14 mouse cellular contexts compared by ENCODE assay signal in genomic region chr11:93515566-93515965, GRCm38 (mm10).
A peak's percentile ranks its signal among the peaks of the same experiment; 100 is the strongest.
DNase-seq lines count a peak whose midpoint lies in the region; ATAC-seq and TF ChIP-seq lines count a peak whose summit lies in the region.
"Had no signal": no experiment of that assay in that cellular context is flagged by ENCODE, and none has a peak within 500 bp of the region (broad histone marks: within the 10 kb centered on the region; RNA-seq: fewer than 3 reads in every experiment).

No protein-coding gene starts in this region.

- no peak overlapping the region for H3K27ac ChIP-seq in hindbrain, embryonic 16.5 days (ENCODE audit: low read depth, low read length)
- no peak overlapping the region for H3K27ac ChIP-seq in hindbrain, embryonic 11.5 days (ENCODE audit: low read depth, low read length)
- H3K27ac ChIP-seq in heart, embryonic 10.5 days, result no peak overlapping the region
- H3K27ac ChIP-seq: heart, embryonic 13.5 days; liver, embryonic 15.5 days had no signal

- peak; percentile 65; the same call in 1 of the 2 replicates for ATAC-seq in hindbrain, embryonic 16.5 days
- ATAC-seq in hindbrain, embryonic 11.5 days (ENCODE audit: low FRiP score), result no peak
- ATAC-seq: lung, postnatal 0 days had no signal

- H3K4me2 ChIP-seq in hindbrain, embryonic 16.5 days (ENCODE audit: low read length), result no peak overlapping the region
- H3K4me2 ChIP-seq in hindbrain, embryonic 11.5 days (replicated peaks; ENCODE audit: low read depth, low read length), result no peak overlapping the region
- H3K4me2 ChIP-seq: heart, embryonic 13.5 days; liver, embryonic 15.5 days had no signal

- H3K36me3 ChIP-seq in hindbrain, embryonic 16.5 days (ENCODE audit: control insufficient read depth, insufficient read depth, low read length), result no peaks in the 10 kb centered on the region
- H3K36me3 ChIP-seq in hindbrain, embryonic 11.5 days (ENCODE audit: control insufficient read depth, insufficient read depth, low read length), result no peaks in the 10 kb centered on the region
- no peaks in the 10 kb centered on the region for H3K36me3 ChIP-seq in heart, embryonic 10.5 days
- H3K36me3 ChIP-seq: heart, embryonic 13.5 days; liver, embryonic 15.5 days had no signal

- H3K27me3 ChIP-seq in hindbrain, embryonic 16.5 days (replicated peaks; ENCODE audit: control insufficient read depth, insufficient read depth, low read length), result no peaks in the 10 kb centered on the region
- no peaks in the 10 kb centered on the region for H3K27me3 ChIP-seq in hindbrain, embryonic 11.5 days (ENCODE audit: control insufficient read depth, insufficient read depth, low read length)
- H3K27me3 ChIP-seq in heart, embryonic 10.5 days (ENCODE audit: insufficient read depth, poor library complexity, severe bottlenecking), result no peaks in the 10 kb centered on the region
- H3K27me3 ChIP-seq: heart, embryonic 13.5 days; liver, embryonic 15.5 days had no signal

- H3K4me3 ChIP-seq in hindbrain, embryonic 16.5 days (ENCODE audit: low read length), result no peak overlapping the region
- H3K4me3 ChIP-seq in hindbrain, embryonic 11.5 days (ENCODE audit: low read depth, low read length), result no peak overlapping the region
- no peak overlapping the region for H3K4me3 ChIP-seq in heart, embryonic 10.5 days
- H3K4me3 ChIP-seq: heart, embryonic 13.5 days; liver, embryonic 15.5 days had no signal

- H3K9ac ChIP-seq in hindbrain, embryonic 16.5 days (ENCODE audit: low read depth, low read length), result no peak overlapping the region
- H3K9ac ChIP-seq in hindbrain, embryonic 11.5 days (ENCODE audit: low read depth, low read length), result no peak overlapping the region
- H3K9ac ChIP-seq: heart, embryonic 13.5 days; liver, embryonic 15.5 days had no signal

- peaks cover 2% of the 10 kb centered on the region; the same call in 1 of the 2 replicates for H3K4me1 ChIP-seq in hindbrain, embryonic 16.5 days (ENCODE audit: control insufficient read depth, insufficient read depth, low read depth, low read length)
- no peaks in the 10 kb centered on the region for H3K4me1 ChIP-seq in hindbrain, embryonic 11.5 days (replicated peaks; ENCODE audit: control insufficient read depth, insufficient read depth, low read length)
- no peaks in the 10 kb centered on the region for H3K4me1 ChIP-seq in heart, embryonic 10.5 days
- H3K4me1 ChIP-seq: heart, embryonic 13.5 days; liver, embryonic 15.5 days had no signal

- no peak for TF ChIP-seq CTCF in brain, embryonic 14.5 days (IDR thresholded peaks at IDR 0.05; ENCODE audit: borderline replicate concordance, extremely low read depth, insufficient read depth, insufficient read length)

- TF ChIP-seq POLR2A in brain, embryonic 14.5 days (IDR thresholded peaks at IDR 0.05; ENCODE audit: borderline replicate concordance, extremely low read depth, insufficient read depth, insufficient read length, poor library complexity, severe bottlenecking), result no peak

- no peak for DNase-seq in hindbrain, embryonic 11.5 days (ENCODE audit: low spot score)
- peak; percentile 48 for DNase-seq in brain, embryonic 14.5 days (ENCODE audit: low read depth)
- peak; percentile 92 for DNase-seq in cerebellum, adult 11-12 months
- peak; percentile 83 for DNase-seq in cerebellum, postnatal 25 days
- DNase-seq in heart, embryonic 10.5 days (ENCODE audit: low spot score), result no peak
- no peak for DNase-seq in thymus, postnatal 14 days
- DNase-seq: heart, postnatal 36 days; kidney, adult 2 months; kidney, postnatal 14 days; layer of hippocampus, adult 9-11 months had no signal

- WGBS in hindbrain, embryonic 16.5 days, result 63% methylated on average over 6 of the region's 6 CpGs
- WGBS in hindbrain, embryonic 11.5 days, result 84% methylated on average over 6 of the region's 6 CpGs
- WGBS in heart, embryonic 10.5 days, result 78% methylated on average over 6 of the region's 6 CpGs

- no peaks in the 10 kb centered on the region for H3K9me3 ChIP-seq in hindbrain, embryonic 16.5 days (ENCODE audit: control insufficient read depth, low read length)
- H3K9me3 ChIP-seq in hindbrain, embryonic 11.5 days (ENCODE audit: control insufficient read depth, low read length), result no peaks in the 10 kb centered on the region
- no peaks in the 10 kb centered on the region for H3K9me3 ChIP-seq in heart, embryonic 10.5 days
- H3K9me3 ChIP-seq: heart, embryonic 13.5 days; liver, embryonic 15.5 days had no signal

Comparison
In these comparisons a context has a peak if more than half of its experiments do, and no peak if none do; other contexts are left out.
1. DNase-seq: peak in brain, embryonic 14.5 days (single experiment), cerebellum, adult 11-12 months (single experiment) and cerebellum, postnatal 25 days (2 of 2); none in hindbrain, embryonic 11.5 days (single experiment), heart, embryonic 10.5 days (single experiment) and thymus, postnatal 14 days (single experiment).